Mouse (Mus musculus) embryonic fibroblast, embryonic 13.5 days (primary cell): Measurements from ENCODE around the gene Madd. TPM values are rescaled to one million over a fixed set of nuclear protein-coding genes. Genes with fewer than 3 reads are reported as not detected.
"Not testable (repeated sequence)": the region's sequence is repeated elsewhere in the genome, so short reads cannot be mapped to it uniquely, and the experiment has no call there.

ENCODE experiments used
- H3K27ac ChIP-seq: 2 replicates; pipeline ENCODE4 v1.5.1; 2012; ENCODE audit warnings: low read length, control low read depth, inconsistent platforms; ENCODE audit not compliant: insufficient read depth
- H3K4me1 ChIP-seq: 2 replicates; pipeline ENCODE4 v1.6.1; 2011; ENCODE audit warnings: low read length; ENCODE audit not compliant: control insufficient read depth, insufficient read depth
- H3K4me3 ChIP-seq: 2 replicates; pipeline ENCODE4 v1.5.1; 2011; ENCODE audit warnings: mild to moderate bottlenecking, control low read depth, low read length; ENCODE audit not compliant: insufficient read depth
- CTCF ChIP-seq: IDR thresholded peaks from 2 replicates; pipeline ENCODE4 v1.5.1; 2011; ENCODE audit warnings: mild to moderate bottlenecking, control low read depth, low read length, moderate library complexity, borderline replicate concordance; ENCODE audit not compliant: insufficient read depth
- POLR2A ChIP-seq: IDR thresholded peaks from 2 replicates; pipeline ENCODE4 v1.6.1; 2011; ENCODE audit warnings: low read depth, mild to moderate bottlenecking, control low read depth, low read length, moderate library complexity
- polyA plus RNA-seq: library from polyadenylated mRNA; stranded (reverse); fragments of >200 nt; gene quantifications from 2 replicates; pipeline ENCODE4 v1.2.4, GENCODE M21; 2011; ENCODE audit warnings: low read depth; ENCODE audit not compliant: missing spikeins, insufficient read length

The Madd gene
- polyA plus RNA-seq, 1 experiment = 6.3 TPM

- TF ChIP-seq CTCF (no peak), POLR2A (no peak)
- Histone ChIP-seq H3K4me1 (0 out of 2 replicates have a peak, but pooled peaks cover under 1% of the 10 kb centered on the region), H3K4me3 (no peak within 1 kb of the TSS), H3K27ac (no peak within 1 kb of the TSS)
These were observed 65.9 kb downstream of the Madd start, which contains the start of gene Mybpc3 for GRCm38 (mm10) chr2:91117585-91118275. TSS of gene Mybpc3 (plus strand) at chr2:91118144.

GRCm38 (mm10) chr2:91116842-91117241 is 66.8 kb downstream of the Madd start:
- Histone ChIP-seq H3K27ac (no peak overlapping the region), H3K4me1 (0 out of 2 replicates have a peak, but pooled peaks cover 2% of the 10 kb centered on the region), H3K4me3 (no peak overlapping the region)
- no peak for TF ChIP-seq POLR2A
- TF ChIP-seq CTCF = no peak

GRCm38 (mm10) chr2:91115578-91115970 is 68.1 kb downstream of the Madd start:
- no peak overlapping the region for H3K4me3 ChIP-seq
- no peak overlapping the region for H3K27ac ChIP-seq
- H3K4me1 ChIP-seq = 0 out of 2 replicates have a peak, but pooled peaks cover 2% of the 10 kb centered on the region
- TF ChIP-seq CTCF (no peak), POLR2A (no peak)

- H3K27ac ChIP-seq = no peak overlapping the region
- H3K4me1 ChIP-seq = 0 out of 2 replicates have a peak, but pooled peaks cover 2% of the 10 kb centered on the region
- peak overlapping the region; percentile 8; the same call in 1 of the 2 replicates for H3K4me3 ChIP-seq
- peak; percentile 100 for TF ChIP-seq CTCF
- TF ChIP-seq POLR2A = peak; percentile 41; the same call in 1 of the 2 replicates
These were observed 68.7 kb downstream of the Madd start for GRCm38 (mm10) chr2:91114781-91115577.

- Histone ChIP-seq H3K27ac (no peak overlapping the region), H3K4me3 (no peak overlapping the region), H3K4me1 (0 out of 2 replicates have a peak, but pooled peaks cover 2% of the 10 kb centered on the region)
- no peak for TF ChIP-seq CTCF
- no peak for TF ChIP-seq POLR2A
These were observed 69.8 kb downstream of the Madd start for GRCm38 (mm10) chr2:91113852-91114251.

- 0 out of 2 replicates have a peak, but pooled peaks cover 2% of the 10 kb centered on the region for H3K4me1 ChIP-seq
- TF ChIP-seq CTCF = no peak
- TF ChIP-seq POLR2A = no peak
- no peak overlapping the region for H3K27ac ChIP-seq
- no peak overlapping the region for H3K4me3 ChIP-seq
These were observed 70.3 kb downstream of the Madd start for GRCm38 (mm10) chr2:91113334-91113733.

- H3K4me1 ChIP-seq = 0 out of 2 replicates have a peak, but pooled peaks cover 2% of the 10 kb centered on the region
- H3K4me3 ChIP-seq = no peak overlapping the region
- H3K27ac ChIP-seq = no peak overlapping the region
- TF ChIP-seq CTCF (no peak), POLR2A (no peak)
These were observed 71.1 kb downstream of the Madd start for GRCm38 (mm10) chr2:91112491-91112890.

GRCm38 (mm10) chr2:91111832-91112231 is 71.8 kb downstream of the Madd start:
- not testable (repeated sequence) for H3K4me3 ChIP-seq, H3K4me1 ChIP-seq, H3K27ac ChIP-seq

- no peak overlapping the region for H3K27ac ChIP-seq
- 0 out of 2 replicates have a peak, but pooled peaks cover 2% of the 10 kb centered on the region for H3K4me1 ChIP-seq
- TF ChIP-seq CTCF (no peak), POLR2A (no peak)
- H3K4me3 ChIP-seq = no peak overlapping the region
These were observed 73.2 kb downstream of the Madd start for GRCm38 (mm10) chr2:91110429-91110828.
